Mouse (Mus musculus) adrenal gland, adult 8-10 months (tissue): Measurements from ENCODE around the gene Lyl1. TPM values are rescaled to one million over a fixed set of nuclear protein-coding genes. Genes with fewer than 3 reads are reported as not detected.

Experiments used
- DNase-seq: peaks from one replicate; pipeline ENCODE4 v3.0.0; 2022
- total RNA-seq, 4 experiments: library from RNA; stranded (reverse); gene quantifications; 2 replicates each; pipeline ENCODE4 v1.2.4; 2022

Gene Lyl1
- total RNA-seq, 4 experiments from 2014 or later: 3.1 to 5.6 (median 4.2) TPM

GRCm38 (mm10) chr8:84722850-84723570 lies 21.8 kb downstream of the Lyl1 start, which contains the start of gene G430095P16Rik:
Gene G430095P16Rik, plus strand, starts transcription at chr8:84723007.
- no peak for DNase-seq

- no peak for DNase-seq
These were observed 22.3 kb downstream of the Lyl1 start for GRCm38 (mm10) chr8:84723571-84723900.

- DNase-seq: no peak
These were observed 23.4 kb downstream of the Lyl1 start for GRCm38 (mm10) chr8:84724683-84725082.

GRCm38 (mm10) chr8:84725246-84725940 lies 24.1 kb downstream of the Lyl1 start:
- DNase-seq: no peak

- no peak for DNase-seq
These were observed 24.6 kb downstream of the Lyl1 start for GRCm38 (mm10) chr8:84725941-84726259.

GRCm38 (mm10) chr8:84728474-84728873 lies 27.2 kb downstream of the Lyl1 start:
- no peak for DNase-seq

GRCm38 (mm10) chr8:84729921-84730362 lies 28.7 kb downstream of the Lyl1 start:
- no peak for DNase-seq

- DNase-seq: no peak
These were observed 29.5 kb downstream of the Lyl1 start for GRCm38 (mm10) chr8:84730541-84731370.

GRCm38 (mm10) chr8:84731371-84732177 lies 30.3 kb downstream of the Lyl1 start:
- no peak for DNase-seq

GRCm38 (mm10) chr8:84732545-84732944 lies 31.3 kb downstream of the Lyl1 start:
- no peak for DNase-seq

- no peak for DNase-seq
These were observed 31.7 kb downstream of the Lyl1 start for GRCm38 (mm10) chr8:84732996-84733395.

- no peak for DNase-seq
These were observed 32.7 kb downstream of the Lyl1 start for GRCm38 (mm10) chr8:84733959-84734358.

GRCm38 (mm10) chr8:84734680-84735079 lies 33.4 kb downstream of the Lyl1 start:
- no peak for DNase-seq

- no peak for DNase-seq
These were observed 34.3 kb downstream of the Lyl1 start for GRCm38 (mm10) chr8:84735597-84735996.

GRCm38 (mm10) chr8:84736521-84736920 lies 35.3 kb downstream of the Lyl1 start:
- DNase-seq: no peak

- peak; percentile 48 for DNase-seq
These were observed 36.4 kb downstream of the Lyl1 start for GRCm38 (mm10) chr8:84737608-84738007.

GRCm38 (mm10) chr8:84738266-84738665 lies 37.0 kb downstream of the Lyl1 start:
- DNase-seq: no peak

GRCm38 (mm10) chr8:84738715-84739400 lies 37.6 kb downstream of the Lyl1 start:
- DNase-seq: no peak

GRCm38 (mm10) chr8:84739401-84739742 lies 38.1 kb downstream of the Lyl1 start:
- DNase-seq: no peak

GRCm38 (mm10) chr8:84740895-84741843 lies 39.9 kb downstream of the Lyl1 start:
- DNase-seq: no peak
